Mouse (Mus musculus) forebrain, embryonic 12.5 days (tissue): ENCODE measurements at regions not wholly inside any gene's neighbourhood (a gene's known extent, or its start where the extent isn't known, plus 50 kb on each side); places are given as distances from the start of the nearest gene placed in this dataset.
"Not testable (repeated sequence)": the region's sequence is repeated elsewhere in the genome, so short reads cannot be mapped to it uniquely, and the experiment has no call there.

Experiments
- ATAC-seq: fragments of 200-750 bp; cut with Nextera tagmentation; 2 replicates; pipeline ENCODE4 v1.8.0; 2017; ENCODE audit warnings: moderate TSS enrichment; ENCODE audit not compliant: low FRiP score
- H3K27ac ChIP-seq: fragments of 300-500 bp; sonication (generic); 2 replicates; pipeline ENCODE4 v1.5.1; 2016; ENCODE audit warnings: mild to moderate bottlenecking
- H3K27me3 ChIP-seq: fragments of 300-500 bp; sonication (generic); 2 replicates; pipeline ENCODE4 v1.6.1; 2016; ENCODE audit warnings: mild to moderate bottlenecking
- H3K36me3 ChIP-seq: fragments of 300-500 bp; sonication (generic); replicated peaks from 2 replicates; pipeline ENCODE4 v1.6.1; 2016; ENCODE audit warnings: mild to moderate bottlenecking
- H3K4me1 ChIP-seq: fragments of 300-500 bp; sonication (generic); 2 replicates; pipeline ENCODE4 v1.6.1; 2016
- H3K4me2 ChIP-seq: fragments of 300-500 bp; sonication (generic); 2 replicates; pipeline ENCODE4 v1.6.1; 2016; ENCODE audit warnings: mild to moderate bottlenecking, moderate library complexity
- H3K4me3 ChIP-seq: fragments of 300-500 bp; sonication (generic); replicated peaks from 2 replicates; pipeline ENCODE4 v1.5.1; 2016; ENCODE audit warnings: mild to moderate bottlenecking
- H3K9ac ChIP-seq: fragments of 300-500 bp; sonication (generic); 2 replicates; pipeline ENCODE4 v1.6.1; 2016; ENCODE audit warnings: mild to moderate bottlenecking
- H3K9me3 ChIP-seq: fragments of 300-500 bp; sonication (generic); 2 replicates; pipeline ENCODE4 v1.6.1; 2016
- WGBS: fragments of 180-500 bp; shearing (Covaris S2); methylation state at CpG from one replicate; pipeline ENCODE4 v1.1.7; 2016; 5-methylcytosine and 5-hydroxymethylcytosine counted together

GRCm38 (mm10) chr4:67378632-67379031 is 551.2 kb downstream of the Tlr4 start:
- Histone ChIP-seq H3K4me3 (no peak overlapping the region), H3K9me3 (no peaks in the 10 kb centered on the region), H3K27ac (no peak overlapping the region), H3K4me1 (no peaks in the 10 kb centered on the region), H3K4me2 (no peak overlapping the region), H3K9ac (no peak overlapping the region), H3K27me3 (no peaks in the 10 kb centered on the region), H3K36me3 (no peaks in the 10 kb centered on the region)
- WGBS, result 91% methylated on average over 4 of the region's 4 CpGs
- no peak for ATAC-seq

DNA sequence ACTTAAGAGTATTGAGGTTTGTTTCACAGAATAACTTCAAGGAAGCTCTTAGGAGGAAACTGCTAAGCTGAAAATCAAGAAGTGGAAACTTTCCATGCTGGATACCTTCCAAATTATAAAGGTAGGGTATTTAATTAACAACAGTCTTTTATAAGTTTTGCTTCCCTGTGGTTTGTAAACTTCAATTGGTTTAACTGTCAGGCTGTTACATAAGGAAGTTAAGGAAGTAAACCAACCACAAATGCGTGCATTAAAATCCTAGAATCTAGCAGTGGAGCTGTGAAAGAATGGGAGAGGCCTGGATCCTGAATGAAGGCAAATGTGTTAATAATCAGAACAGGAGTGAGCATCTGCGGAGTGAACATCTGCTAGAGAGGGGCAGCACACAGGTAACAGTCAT is 560.5 kb downstream of the Tlr4 start:
- no peaks in the 10 kb centered on the region for H3K4me1 ChIP-seq
- no peak overlapping the region for H3K9ac ChIP-seq
- no peak overlapping the region for H3K27ac ChIP-seq
- H3K9me3 ChIP-seq, result no peaks in the 10 kb centered on the region
- no peak overlapping the region for H3K4me2 ChIP-seq
- WGBS, result 87% methylated on average over 2 of the region's 2 CpGs
- no peak for ATAC-seq
- H3K4me3 ChIP-seq, result no peak overlapping the region
- no peaks in the 10 kb centered on the region for H3K36me3 ChIP-seq
- no peaks in the 10 kb centered on the region for H3K27me3 ChIP-seq

DNA sequence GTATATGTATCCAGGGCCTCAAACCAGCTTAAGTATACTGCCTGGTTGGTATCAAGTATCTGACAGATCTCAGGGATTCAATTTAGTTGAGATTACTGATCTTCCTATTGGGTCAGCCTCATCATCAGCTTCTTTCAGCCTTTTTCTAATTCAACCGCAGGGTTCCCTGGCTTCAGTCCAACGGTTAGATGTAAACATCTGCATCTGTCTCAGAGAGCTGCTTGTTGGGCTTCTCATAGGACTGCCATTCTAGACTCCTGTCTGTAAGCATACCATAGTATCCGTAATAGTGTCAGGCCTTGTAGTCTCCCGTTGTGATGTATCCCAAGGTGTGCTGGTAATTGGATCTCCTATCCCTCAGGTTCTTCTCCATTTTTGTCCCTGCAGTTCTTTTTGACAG is 575.6 kb downstream of the Tlr4 start:
- no peak overlapping the region for H3K4me2 ChIP-seq
- H3K4me1 ChIP-seq, result no peaks in the 10 kb centered on the region
- H3K36me3 ChIP-seq, result no peaks in the 10 kb centered on the region
- no peak overlapping the region for H3K27ac ChIP-seq
- 84% methylated on average over 4 of the region's 4 CpGs for WGBS
- no peaks in the 10 kb centered on the region for H3K27me3 ChIP-seq
- H3K4me3 ChIP-seq, result no peak overlapping the region
- no peak for ATAC-seq
- no peak overlapping the region for H3K9ac ChIP-seq
- no peaks in the 10 kb centered on the region for H3K9me3 ChIP-seq

DNA sequence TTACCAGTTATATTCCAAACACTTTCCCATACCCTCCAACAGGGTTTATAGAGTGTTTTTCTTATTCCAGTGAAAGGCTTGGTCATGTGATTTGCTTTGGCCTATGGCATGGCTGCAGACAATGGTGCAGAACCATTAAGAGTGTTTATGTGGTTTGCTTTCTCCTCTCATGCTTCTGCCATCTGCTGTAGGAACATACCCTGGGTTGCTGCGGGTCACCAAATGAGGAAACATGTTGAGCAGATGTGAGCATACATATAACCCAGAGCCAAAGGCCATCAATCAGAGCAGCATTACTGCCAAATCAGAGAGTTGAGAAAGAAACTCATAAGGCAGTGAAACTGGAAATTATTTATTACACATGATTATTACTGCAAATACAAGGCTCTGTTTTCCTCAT is 596.7 kb downstream of the Tlr4 start:
- Histone ChIP-seq H3K27ac (no peak overlapping the region), H3K9ac (no peak overlapping the region), H3K9me3 (no peaks in the 10 kb centered on the region), H3K27me3 (no peaks in the 10 kb centered on the region), H3K36me3 (no peaks in the 10 kb centered on the region), H3K4me2 (no peak overlapping the region), H3K4me1 (no peaks in the 10 kb centered on the region), H3K4me3 (no peak overlapping the region)
- ATAC-seq, result no peak
- 83% methylated on average over 1 of the region's 1 CpGs for WGBS

GRCm38 (mm10) chr4:67425712-67426111 is 598.3 kb downstream of the Tlr4 start:
- Histone ChIP-seq H3K9me3 (no peaks in the 10 kb centered on the region), H3K9ac (no peak overlapping the region), H3K27ac (no peak overlapping the region), H3K27me3 (no peaks in the 10 kb centered on the region), H3K4me3 (no peak overlapping the region), H3K36me3 (no peaks in the 10 kb centered on the region), H3K4me2 (no peak overlapping the region), H3K4me1 (no peaks in the 10 kb centered on the region)
- ATAC-seq, result no peak
- WGBS, result 91% methylated on average over 6 of the region's 6 CpGs

DNA sequence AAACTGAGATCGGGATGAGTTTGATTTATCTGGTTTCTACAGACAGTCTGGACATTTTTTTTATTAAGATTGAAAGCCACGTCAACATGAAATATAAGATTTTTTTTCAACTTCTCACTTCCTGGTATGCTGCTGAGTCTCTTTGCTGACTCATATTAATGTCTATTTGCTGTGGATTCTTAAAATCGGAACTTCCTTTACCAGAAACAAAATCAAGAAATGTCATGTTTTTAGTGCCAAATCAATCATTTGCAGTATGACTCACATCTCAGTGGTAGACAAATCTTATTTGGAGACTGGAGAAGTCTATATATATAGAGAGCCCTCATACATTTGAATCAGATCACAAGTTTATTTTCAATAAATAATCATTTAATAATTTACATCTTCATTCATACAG is 620.5 kb downstream of the Tlr4 start:
- H3K4me3 ChIP-seq, result no peak overlapping the region
- H3K36me3 ChIP-seq, result no peaks in the 10 kb centered on the region
- 84% methylated on average over 3 of the region's 3 CpGs for WGBS
- no peaks in the 10 kb centered on the region for H3K27me3 ChIP-seq
- no peak overlapping the region for H3K27ac ChIP-seq
- no peak overlapping the region for H3K4me2 ChIP-seq
- ATAC-seq, result no peak
- no peak overlapping the region for H3K9ac ChIP-seq
- no peaks in the 10 kb centered on the region for H3K9me3 ChIP-seq
- no peaks in the 10 kb centered on the region for H3K4me1 ChIP-seq

DNA sequence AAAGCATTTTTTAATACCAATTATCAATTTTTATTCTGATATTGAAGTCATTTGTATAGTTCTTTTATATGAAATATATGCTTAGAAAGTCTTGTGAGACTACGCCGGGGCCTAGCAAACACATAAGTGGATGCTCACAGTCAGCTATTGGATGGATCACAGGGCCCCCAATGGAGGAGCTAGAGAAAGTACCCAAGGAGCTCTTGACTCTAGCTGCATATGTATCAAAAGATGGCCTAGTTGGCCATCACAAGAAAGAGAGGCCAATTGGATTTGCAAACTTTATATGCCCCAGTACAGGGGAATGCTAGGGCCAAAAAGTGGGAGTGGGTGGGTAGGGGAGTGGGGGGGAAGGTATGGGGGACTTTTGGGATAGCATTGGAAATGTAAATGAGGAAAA is 632.5 kb downstream of the Tlr4 start:
- WGBS, result 99% methylated on average over 2 of the region's 2 CpGs
- H3K9ac ChIP-seq, H3K36me3 ChIP-seq: not testable (repeated sequence)

GRCm38 (mm10) chr4:67473034-67473433 is 645.6 kb downstream of the Tlr4 start:
- no peak overlapping the region for H3K27ac ChIP-seq
- no peaks in the 10 kb centered on the region for H3K9me3 ChIP-seq
- no peak overlapping the region for H3K4me3 ChIP-seq
- H3K9ac ChIP-seq, result no peak overlapping the region
- H3K36me3 ChIP-seq, result no peaks in the 10 kb centered on the region
- H3K27me3 ChIP-seq, result no peaks in the 10 kb centered on the region
- no peak overlapping the region for H3K4me2 ChIP-seq
- 55% methylated on average over 1 of the region's 1 CpGs for WGBS
- no peak for ATAC-seq
- no peaks in the 10 kb centered on the region for H3K4me1 ChIP-seq

More for the DNA sequence above, 632.5 kb downstream of the Tlr4 start:
- not testable (repeated sequence) for H3K27ac ChIP-seq, H3K9me3 ChIP-seq, H3K4me2 ChIP-seq, H3K27me3 ChIP-seq, H3K4me1 ChIP-seq, H3K4me3 ChIP-seq, ATAC-seq

- Histone ChIP-seq H3K4me1 (no peaks in the 10 kb centered on the region), H3K27ac (no peak overlapping the region), H3K27me3 (no peaks in the 10 kb centered on the region), H3K9ac (no peak overlapping the region), H3K4me3 (no peak overlapping the region), H3K36me3 (no peaks in the 10 kb centered on the region), H3K9me3 (no peaks in the 10 kb centered on the region), H3K4me2 (no peak overlapping the region)
- peak; percentile 94 for ATAC-seq
- 11% methylated on average over 6 of the region's 6 CpGs for WGBS
These were observed 650.0 kb downstream of the Tlr4 start for GRCm38 (mm10) chr4:67477264-67477845.

DNA sequence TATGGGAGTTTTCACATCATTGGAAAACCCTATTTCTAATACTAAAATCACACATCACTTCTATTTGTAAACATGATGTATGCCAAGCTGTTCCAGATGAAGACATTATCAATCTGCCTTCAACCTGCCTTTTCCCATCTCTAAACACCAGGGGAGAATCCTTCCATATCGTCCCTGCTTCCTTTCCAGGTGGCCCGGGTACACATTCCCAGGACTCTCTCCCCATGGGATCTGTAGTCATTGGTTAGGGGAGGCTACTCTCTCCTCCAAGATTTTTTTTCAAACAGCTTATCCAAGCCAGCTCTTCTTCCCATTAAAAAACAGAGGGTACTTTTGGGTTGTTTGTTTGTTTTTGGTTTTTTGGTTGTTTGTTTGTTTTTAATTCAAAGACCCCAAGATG is 650.7 kb downstream of the Tlr4 start:
- H3K27ac ChIP-seq, result no peak overlapping the region

GRCm38 (mm10) chr4:67522235-67522634 is 694.9 kb downstream of the Tlr4 start:
- H3K4me3 ChIP-seq, result no peak overlapping the region
- H3K27ac ChIP-seq, result no peak overlapping the region
- 83% methylated on average over 4 of the region's 4 CpGs for whole genome bisulfite sequencing
- no peaks in the 10 kb centered on the region for H3K9me3 ChIP-seq
- H3K27me3 ChIP-seq, result no peaks in the 10 kb centered on the region
- H3K4me1 ChIP-seq, result no peaks in the 10 kb centered on the region
- no peak overlapping the region for H3K9ac ChIP-seq
- H3K4me2 ChIP-seq, result no peak overlapping the region
- H3K36me3 ChIP-seq, result no peaks in the 10 kb centered on the region
- ATAC-seq, result no peak

More for the DNA sequence above, 650.7 kb downstream of the Tlr4 start:
- H3K9ac ChIP-seq, result no peak overlapping the region
- ATAC-seq, result no peak
- no peaks in the 10 kb centered on the region for H3K9me3 ChIP-seq
- H3K27me3 ChIP-seq, result no peaks in the 10 kb centered on the region
- H3K4me2 ChIP-seq, result no peak overlapping the region
- no peaks in the 10 kb centered on the region for H3K4me1 ChIP-seq
- no peak overlapping the region for H3K4me3 ChIP-seq
- WGBS, result 67% methylated on average over 2 of the region's 2 CpGs
- no peaks in the 10 kb centered on the region for H3K36me3 ChIP-seq

- no peak overlapping the region for H3K4me3 ChIP-seq
- H3K9ac ChIP-seq, result no peak overlapping the region
- no peaks in the 10 kb centered on the region for H3K27me3 ChIP-seq
- no peak overlapping the region for H3K4me2 ChIP-seq
- H3K9me3 ChIP-seq, result no peaks in the 10 kb centered on the region
- 79% methylated on average over 2 of the region's 2 CpGs for WGBS
- no peaks in the 10 kb centered on the region for H3K4me1 ChIP-seq
- ATAC-seq, result no peak
- no peaks in the 10 kb centered on the region for H3K36me3 ChIP-seq
- no peak overlapping the region for H3K27ac ChIP-seq
These were observed 695.8 kb downstream of the Tlr4 start for GRCm38 (mm10) chr4:67523158-67523557.

DNA sequence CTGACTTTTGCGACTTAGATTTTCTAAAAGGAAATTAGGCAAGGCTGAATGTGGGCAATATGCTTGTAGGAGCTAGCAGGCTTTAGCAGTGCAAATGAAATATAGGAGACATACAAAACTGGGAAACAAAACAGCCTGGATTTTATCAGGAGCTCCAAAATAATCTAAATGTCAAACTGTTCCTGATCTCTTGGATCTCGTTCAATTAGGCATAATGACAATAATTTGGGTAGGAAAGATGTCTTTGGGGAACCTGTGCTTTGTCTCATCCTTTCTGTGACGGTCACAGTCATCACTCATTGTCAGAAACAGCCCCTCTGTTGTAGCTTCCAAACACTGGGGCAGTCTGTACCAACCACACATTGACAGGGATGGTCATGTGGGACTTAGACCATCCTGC is 702.2 kb downstream of the Tlr4 start:
- Histone ChIP-seq H3K27ac (no peak overlapping the region), H3K27me3 (no peaks in the 10 kb centered on the region), H3K9ac (no peak overlapping the region), H3K4me2 (no peak overlapping the region), H3K4me3 (no peak overlapping the region), H3K4me1 (no peaks in the 10 kb centered on the region), H3K9me3 (no peaks in the 10 kb centered on the region), H3K36me3 (no peaks in the 10 kb centered on the region)
- no peak for ATAC-seq
- WGBS, result 90% methylated on average over 3 of the region's 3 CpGs
